ENCODE assay signal across 7 mouse cellular contexts in the genomic region with DNA sequence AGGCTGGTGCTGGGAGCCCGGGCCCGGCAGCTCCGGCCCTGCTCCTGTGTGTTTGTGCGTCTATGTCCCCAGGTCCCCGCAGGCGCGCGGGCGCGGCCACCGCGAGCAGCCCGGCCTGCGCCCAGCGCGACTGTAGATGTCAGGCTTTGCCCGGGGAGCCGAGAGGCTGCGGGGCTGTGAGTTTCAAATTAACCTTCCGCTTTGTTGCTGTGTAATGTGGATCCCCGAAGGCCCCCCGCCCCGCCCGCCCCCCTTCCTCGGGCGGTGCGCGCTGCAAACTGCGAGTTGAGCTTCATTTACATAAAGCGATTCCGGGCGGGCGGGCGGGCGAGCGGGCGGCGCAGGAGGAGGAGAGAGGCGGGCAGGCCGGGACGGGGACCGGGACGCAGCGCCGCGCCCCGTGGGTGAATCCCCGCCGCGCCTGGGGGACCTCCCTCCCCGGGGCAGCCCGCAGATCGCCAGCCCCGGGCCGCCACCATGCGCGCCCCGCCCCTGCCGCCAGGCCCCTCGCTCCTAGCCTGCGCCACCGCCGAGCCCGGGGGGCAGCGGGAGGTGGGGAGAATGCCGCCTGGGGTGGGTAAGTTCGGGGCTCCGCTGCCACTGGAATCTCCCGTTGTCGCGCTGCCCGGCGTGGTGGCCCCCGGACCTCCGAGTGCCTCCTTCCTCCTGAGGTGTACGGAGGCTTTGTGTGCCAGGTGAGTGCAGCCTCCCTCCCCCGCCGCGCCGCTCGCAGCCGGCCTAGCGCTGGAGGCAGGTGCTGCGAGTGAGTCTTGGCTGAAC.
DNase-seq lines count a peak whose midpoint lies in the region; ATAC-seq and TF ChIP-seq lines count a peak whose summit lies in the region.

No protein-coding gene starts in this region.

- H3K9me3 ChIP-seq in G1E (replicated peaks) = peaks cover 61% of the 10 kb centered on the region
- no peaks in the 10 kb centered on the region for H3K9me3 ChIP-seq in forebrain, embryonic 16.5 days (ENCODE audit: control insufficient read depth, low read length)
- H3K9me3 ChIP-seq in hindbrain, embryonic 10.5 days = no peaks in the 10 kb centered on the region
- no peaks in the 10 kb centered on the region for H3K9me3 ChIP-seq in limb, embryonic 10.5 days (replicated peaks)

- no peaks in the 10 kb centered on the region for H3K36me3 ChIP-seq in G1E (replicated peaks)
- no peaks in the 10 kb centered on the region for H3K36me3 ChIP-seq in forebrain, embryonic 16.5 days (ENCODE audit: control insufficient read depth, insufficient read depth)
- H3K36me3 ChIP-seq in hindbrain, embryonic 10.5 days = no peaks in the 10 kb centered on the region
- no peaks in the 10 kb centered on the region for H3K36me3 ChIP-seq in limb, embryonic 10.5 days

- H3K9ac ChIP-seq in forebrain, embryonic 16.5 days (replicated peaks; ENCODE audit: low read depth, low read length) = peak overlapping the region; percentile 68

- TF ChIP-seq CTCF in G1E (IDR thresholded peaks at IDR 0.05; ENCODE audit: low read depth, low read length) = no peak

- H3K27me3 ChIP-seq in G1E (ENCODE audit: insufficient read depth, low read length) = no peaks in the 10 kb centered on the region
- peaks cover 36% of the 10 kb centered on the region for H3K27me3 ChIP-seq in forebrain, embryonic 16.5 days (replicated peaks; ENCODE audit: control insufficient read depth, insufficient read depth, low read length)
- peaks cover 38% of the 10 kb centered on the region for H3K27me3 ChIP-seq in hindbrain, embryonic 10.5 days (ENCODE audit: insufficient read depth, poor library complexity, severe bottlenecking)
- no peaks in the 10 kb centered on the region for H3K27me3 ChIP-seq in limb, embryonic 10.5 days (ENCODE audit: low read depth, poor library complexity, severe bottlenecking)

- H3K27ac ChIP-seq in forebrain, embryonic 16.5 days (ENCODE audit: low read length) = peak overlapping the region; percentile 74
- peak overlapping the region; percentile 98 for H3K27ac ChIP-seq in hindbrain, embryonic 10.5 days
- H3K27ac ChIP-seq in limb, embryonic 10.5 days = peak overlapping the region; percentile 100

- no peak for ATAC-seq in G1E (ENCODE audit: extremely low read depth, insufficient number of reproducible peaks, low FRiP score, poor library complexity, severe bottlenecking)
- ATAC-seq in forebrain, embryonic 16.5 days = peak; percentile 81
- ATAC-seq in megakaryocyte-erythroid progenitor cell, adult 5-6 weeks (replicated peaks; ENCODE audit: low FRiP score, low TSS enrichment, poor library complexity, severe bottlenecking) = peak; percentile 25

- DNase-seq in G1E (ENCODE audit: low spot score) = no peak
- DNase-seq in adrenal gland, adult 8-10 months = peak; percentile 74
- peak; percentile 86 for DNase-seq in hindbrain, embryonic 10.5 days (ENCODE audit: low spot score)
- peak; percentile 80 for DNase-seq in limb, embryonic 10.5 days (ENCODE audit: low spot score)
- DNase-seq in spleen, postnatal 4 days (ENCODE audit: low spot score in 2 of 2) = peak; percentile 44 to 74

- no peaks in the 10 kb centered on the region for H3K4me1 ChIP-seq in G1E (ENCODE audit: insufficient read depth, low read depth, low read length)
- peaks cover 44% of the 10 kb centered on the region for H3K4me1 ChIP-seq in forebrain, embryonic 16.5 days (replicated peaks; ENCODE audit: control insufficient read depth, insufficient read depth, low read length)
- H3K4me1 ChIP-seq in hindbrain, embryonic 10.5 days (replicated peaks) = peaks cover 98% of the 10 kb centered on the region
- H3K4me1 ChIP-seq in limb, embryonic 10.5 days = peaks cover 98% of the 10 kb centered on the region

- under 1% methylated on average over 49 of the region's 84 CpGs for whole genome bisulfite sequencing in forebrain, embryonic 16.5 days
- WGBS in hindbrain, embryonic 10.5 days = under 1% methylated on average over 84 of the region's 84 CpGs
- WGBS in limb, embryonic 10.5 days = under 1% methylated on average over 81 of the region's 84 CpGs

- peak overlapping the region; percentile 95 for H3K4me2 ChIP-seq in forebrain, embryonic 16.5 days (ENCODE audit: low read length)

- H3K4me3 ChIP-seq in G1E (ENCODE audit: low read depth, low read length) = peak overlapping the region; percentile 20; the same call in 1 of the 2 replicates
- H3K4me3 ChIP-seq in forebrain, embryonic 16.5 days (replicated peaks; ENCODE audit: low read length) = peak overlapping the region; percentile 68
- peak overlapping the region; percentile 86 for H3K4me3 ChIP-seq in hindbrain, embryonic 10.5 days
- peak overlapping the region; percentile 74 for H3K4me3 ChIP-seq in limb, embryonic 10.5 days

Comparison
In these comparisons a context has a peak if more than half of its experiments do, and no peak if none do; other contexts are left out.
1. H3K4me3 ChIP-seq: peak in every context shown above with its lines; median percentile 86 in hindbrain, embryonic 10.5 days; 74 in limb, embryonic 10.5 days; 68 in forebrain, embryonic 16.5 days; 20 in G1E.